Mouse (Mus musculus) right cerebral cortex, postnatal 10 days (tissue): ENCODE measurements around the gene Hdgfl2.
"Not testable (repeated sequence)": the region's sequence is repeated elsewhere in the genome, so short reads cannot be mapped to it uniquely, and the experiment has no call there.

ENCODE experiments used
- DNase-seq, 2 experiments: peaks; one replicate each; pipeline ENCODE4 v3.0.0; 2021; ENCODE audit warnings: low spot score in 2 of 2

Gene Hdgfl2

DNA sequence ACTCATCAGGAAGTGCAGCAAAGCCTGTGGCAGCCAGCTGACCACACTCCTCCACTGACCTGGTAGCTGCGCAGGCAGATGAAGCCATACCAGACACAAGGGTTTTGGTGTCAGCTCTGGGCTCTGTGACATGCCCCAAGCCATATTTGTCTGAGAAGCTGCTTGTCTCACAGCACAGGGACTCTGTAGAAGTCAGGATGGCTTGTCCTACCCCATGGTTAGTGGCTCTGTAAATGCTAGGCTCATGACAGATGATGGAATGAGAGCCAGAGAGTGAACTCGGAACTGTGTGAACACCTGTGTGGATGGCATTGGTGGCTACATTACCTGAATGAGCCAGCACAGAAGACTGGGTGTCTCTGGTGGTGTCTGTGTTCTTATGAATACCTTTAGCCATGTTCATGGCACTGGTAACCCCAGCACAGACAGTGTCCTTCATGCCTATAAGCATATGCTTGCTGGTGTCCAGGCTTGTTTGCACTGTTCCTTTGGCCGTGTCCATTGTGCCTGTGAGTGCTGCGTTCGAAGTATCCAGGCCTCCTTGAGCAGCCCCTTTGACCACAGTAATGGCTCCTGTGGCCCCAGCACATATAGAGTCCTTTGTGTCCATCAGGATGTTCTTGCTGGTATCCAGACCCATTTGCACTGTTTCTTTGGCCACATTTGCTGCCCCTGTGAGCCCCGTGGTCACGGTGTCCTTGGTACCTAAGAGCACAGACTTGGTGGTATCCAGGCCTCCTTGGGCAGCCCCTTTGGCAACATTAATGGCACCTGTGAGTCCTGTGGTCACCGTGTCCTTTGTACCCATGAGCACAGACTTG, 24.2 kb downstream of the Hdgfl2 start:
- no peak for DNase-seq

DNA sequence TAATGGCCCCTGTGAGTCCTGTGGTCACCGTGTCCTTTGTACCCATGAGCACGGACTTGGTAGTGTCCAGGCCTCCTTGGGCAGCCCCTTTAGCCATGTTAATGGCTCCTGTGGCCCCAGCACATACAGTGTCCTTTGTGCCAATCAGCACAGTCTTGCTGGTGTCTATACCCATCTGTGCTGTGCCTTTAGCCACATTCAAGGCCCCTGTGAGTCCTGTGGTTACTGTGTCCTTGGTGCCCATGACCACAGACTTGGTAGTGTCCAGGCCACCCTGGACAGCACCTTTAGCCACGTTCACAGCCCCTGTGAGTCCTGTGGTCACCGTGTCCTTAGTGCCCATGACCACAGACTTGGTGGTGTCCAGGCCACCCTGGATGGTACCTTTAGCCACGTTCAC, 25.4 kb downstream of the Hdgfl2 start:
- DNase-seq = not testable (repeated sequence)

DNA sequence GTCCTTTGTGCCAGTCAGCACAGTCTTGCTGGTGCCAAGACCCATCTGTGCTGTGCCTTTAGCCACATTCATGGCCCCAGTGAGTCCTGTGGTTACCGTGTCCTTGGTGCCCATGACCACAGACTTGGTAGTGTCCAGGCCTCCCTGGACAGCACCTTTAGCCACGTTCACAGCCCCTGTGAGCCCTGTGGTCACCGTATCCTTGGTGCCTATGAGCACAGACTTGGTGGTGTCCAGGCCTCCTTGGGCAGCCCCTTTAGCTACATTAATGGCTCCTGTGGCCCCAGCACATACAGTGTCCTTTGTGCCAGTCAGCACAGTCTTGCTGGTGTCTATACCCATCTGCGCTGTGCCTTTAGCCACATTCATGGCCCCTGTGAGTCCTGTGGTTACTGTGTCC, 27.0 kb downstream of the Hdgfl2 start:
- DNase-seq = not testable (repeated sequence)

DNA sequence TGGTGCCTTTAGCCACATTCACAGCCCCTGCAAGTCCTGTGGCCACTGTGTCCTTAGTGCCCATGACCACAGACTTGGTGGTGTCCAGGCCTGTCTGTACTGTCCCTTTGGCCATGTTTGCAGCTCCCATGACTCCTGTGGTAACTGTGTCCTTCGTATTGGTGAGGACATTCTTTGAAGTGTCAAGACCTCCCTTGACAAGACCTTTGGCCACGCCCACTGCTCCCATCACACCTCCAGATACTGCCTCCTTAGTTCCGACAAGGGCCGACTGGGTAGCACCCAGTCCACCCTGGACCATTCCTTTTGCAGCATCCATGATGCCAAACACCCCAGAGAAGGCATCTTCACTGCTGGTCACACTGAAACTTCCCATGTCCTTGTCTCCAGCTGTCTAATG, 27.5 kb downstream of the Hdgfl2 start:
- DNase-seq = no peak

DNA sequence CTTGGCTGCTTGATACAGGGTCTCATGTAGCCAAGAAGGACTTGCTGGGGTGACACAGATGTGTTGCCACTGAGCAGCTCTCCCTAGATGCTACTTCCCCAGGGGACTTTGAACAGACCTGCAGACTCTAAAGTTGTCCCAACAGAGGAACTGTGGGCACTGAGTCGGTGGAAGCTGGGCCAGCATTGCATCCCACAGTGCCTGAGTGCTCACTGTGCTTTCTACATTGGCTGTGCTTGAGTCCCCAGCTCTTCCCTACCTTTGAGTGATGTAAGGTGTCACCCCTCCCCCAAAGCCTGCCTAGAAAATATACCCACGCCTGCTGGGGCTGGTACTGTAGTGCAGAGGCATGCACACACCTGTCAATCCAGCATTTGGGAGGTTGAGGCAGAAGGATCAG, 28.3 kb downstream of the Hdgfl2 start:
- no peak for DNase-seq

DNA sequence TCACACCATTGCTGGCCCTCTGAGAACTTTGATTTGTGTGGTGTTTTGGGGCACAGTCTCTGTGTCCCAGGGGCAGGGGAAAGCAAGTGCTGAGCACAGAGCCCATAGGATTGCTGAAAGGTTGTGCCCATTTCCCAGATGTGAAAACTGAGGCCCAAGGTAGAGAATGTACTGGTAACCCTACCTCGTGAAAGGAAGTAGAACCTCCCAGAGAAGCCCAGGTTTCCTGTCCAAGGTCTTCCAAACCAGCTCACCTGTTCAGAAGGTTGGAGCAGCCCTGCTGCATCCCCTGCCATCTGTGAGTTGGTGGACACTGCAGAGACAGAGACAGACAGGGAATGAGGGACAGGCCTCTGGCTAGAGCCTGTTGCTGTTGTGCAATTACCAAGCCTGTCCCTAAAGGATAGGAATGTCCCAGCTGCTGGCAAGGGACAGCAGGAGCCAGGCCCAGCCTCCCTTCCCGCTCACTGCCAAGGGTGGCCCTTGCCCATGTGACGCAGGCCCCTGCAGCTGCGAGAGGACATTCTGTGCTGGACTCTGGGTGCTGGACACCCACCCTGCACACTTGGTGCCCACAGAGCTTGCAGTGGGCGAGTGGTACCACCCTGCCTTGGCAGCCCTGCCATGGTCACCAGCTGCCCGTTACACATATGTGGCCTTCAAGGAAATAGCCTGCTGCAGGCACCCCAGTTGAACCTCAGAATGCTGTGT, 29.1 kb downstream of the Hdgfl2 start:
- peak; percentile 65 to 66 for DNase-seq

DNA sequence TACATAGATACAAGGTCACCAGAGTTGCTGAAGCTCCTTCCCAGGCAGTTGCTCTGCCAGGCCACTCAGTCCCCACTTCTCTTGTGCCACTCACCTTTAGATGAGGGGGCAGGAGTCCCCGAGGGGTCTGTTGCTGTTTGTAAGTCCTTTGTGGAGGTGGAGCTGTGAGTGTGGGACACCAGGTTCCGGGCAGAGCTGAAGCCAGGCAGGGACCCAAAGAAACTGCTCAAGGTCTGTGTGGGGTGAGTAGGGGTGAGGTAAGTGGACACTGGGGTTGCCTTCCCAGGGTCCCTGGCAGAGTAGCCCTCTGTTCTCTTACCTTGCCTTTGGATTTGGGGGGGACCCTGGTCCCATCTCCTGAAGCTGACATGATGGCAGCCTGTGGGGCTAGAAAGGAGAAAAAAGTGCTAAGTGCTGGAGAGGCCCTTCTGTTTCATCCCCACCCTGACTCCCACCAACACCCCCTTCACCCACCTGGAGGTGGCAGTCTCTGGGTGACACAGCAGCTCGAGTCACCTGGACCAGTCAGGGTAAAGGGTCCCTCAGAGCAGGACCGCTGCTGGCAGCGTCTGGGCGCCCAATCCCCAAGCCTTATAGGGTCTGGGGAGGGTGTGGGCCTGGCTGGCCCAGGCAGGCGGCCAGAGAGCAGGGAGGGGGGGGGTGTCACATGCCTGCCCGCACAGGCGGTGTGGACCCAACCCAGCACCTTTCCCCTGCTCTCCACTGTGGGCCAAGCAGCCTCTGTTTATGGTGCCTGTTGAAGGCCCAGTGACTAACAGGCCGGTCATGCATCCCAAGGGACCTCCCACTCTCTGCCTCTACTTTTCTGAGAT, 30.0 kb downstream of the Hdgfl2 start, which contains the start of gene Plin4:
TSS of gene Plin4 (minus strand) at position 585 of the 833 bp plus-strand sequence.
- DNase-seq = no peak

DNA sequence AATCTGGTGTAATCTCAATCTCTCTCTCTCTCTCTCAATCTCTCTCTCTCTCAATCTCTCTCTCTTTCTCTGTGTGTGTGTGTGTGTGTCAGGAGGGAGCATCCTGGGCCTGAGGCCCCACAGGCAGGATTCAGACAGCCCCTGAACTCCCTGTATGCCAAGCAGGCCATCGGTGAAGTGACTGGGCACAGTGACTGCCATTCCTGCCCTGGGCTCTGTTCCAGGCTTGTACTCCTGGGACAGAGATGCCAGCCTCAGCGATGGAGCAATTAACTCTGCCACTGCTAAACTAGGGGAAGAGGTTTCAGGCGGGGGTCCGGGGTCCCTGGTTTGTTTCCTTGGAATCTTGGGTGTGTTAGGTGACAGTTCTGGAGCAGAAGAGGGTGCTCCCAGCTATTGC, 31.1 kb downstream of the Hdgfl2 start:
- DNase-seq = peak in 1 of 2 experiments; percentile 70

DNA sequence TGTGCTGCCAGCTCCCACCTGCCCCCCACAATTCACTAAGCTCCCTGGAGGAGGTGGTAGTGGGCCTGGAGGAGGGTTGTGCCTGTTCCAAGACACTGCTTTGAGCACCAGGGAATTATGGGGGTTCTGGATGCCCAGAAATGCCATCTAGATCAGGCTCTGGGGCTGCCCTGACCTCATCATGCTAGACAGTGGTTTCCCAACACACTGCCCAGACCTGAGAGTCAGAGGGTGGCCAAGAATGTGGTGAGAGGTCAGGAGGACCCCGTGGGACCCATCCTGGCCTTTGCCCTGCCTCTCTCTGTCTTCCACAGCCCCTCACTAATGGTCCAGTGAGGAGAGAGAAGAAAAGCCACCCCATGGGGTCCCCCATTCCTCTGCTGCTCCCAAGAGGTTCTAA, 31.6 kb downstream of the Hdgfl2 start:
- no peak for DNase-seq

DNA sequence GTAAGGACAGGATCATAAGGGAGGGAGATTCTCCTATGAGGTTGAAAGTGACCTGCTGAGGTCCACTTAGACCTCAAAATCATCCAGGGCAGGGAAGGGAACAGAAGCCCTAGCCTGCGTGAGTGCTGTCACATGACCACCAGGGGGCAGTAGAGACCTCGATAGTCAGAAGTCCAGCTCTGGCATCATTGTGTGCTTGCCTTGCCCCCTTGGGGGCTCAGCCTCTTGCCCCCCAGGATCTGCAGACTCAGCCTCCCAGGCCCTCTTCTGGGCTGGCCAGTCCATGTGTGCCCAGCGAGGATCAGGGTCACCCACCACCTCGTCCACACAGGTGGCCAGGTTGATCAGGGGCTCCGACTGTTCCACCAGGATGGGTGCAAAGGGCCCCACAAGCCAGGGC, 32.4 kb downstream of the Hdgfl2 start:
- no peak for DNase-seq

DNA sequence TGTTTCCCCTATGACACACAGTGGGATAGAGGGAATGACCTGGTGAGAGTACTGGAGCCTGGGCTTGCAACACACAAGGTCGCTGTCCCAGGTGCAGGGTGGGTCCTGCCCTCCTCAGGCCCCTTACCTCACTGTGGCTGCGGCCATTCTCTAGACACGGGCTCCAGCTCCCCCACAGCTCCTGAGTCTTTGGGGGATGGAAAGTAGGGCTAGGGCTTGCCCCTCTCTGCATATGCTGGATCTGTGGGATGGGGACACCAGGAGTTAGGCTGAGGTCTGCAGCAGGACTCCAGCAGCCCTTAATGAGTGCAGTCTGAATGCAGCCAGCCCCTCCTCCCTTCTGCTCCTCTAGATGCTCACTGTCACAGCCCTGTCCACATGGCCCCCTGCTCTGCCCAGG, 33.3 kb downstream of the Hdgfl2 start:
- no peak for DNase-seq

DNA sequence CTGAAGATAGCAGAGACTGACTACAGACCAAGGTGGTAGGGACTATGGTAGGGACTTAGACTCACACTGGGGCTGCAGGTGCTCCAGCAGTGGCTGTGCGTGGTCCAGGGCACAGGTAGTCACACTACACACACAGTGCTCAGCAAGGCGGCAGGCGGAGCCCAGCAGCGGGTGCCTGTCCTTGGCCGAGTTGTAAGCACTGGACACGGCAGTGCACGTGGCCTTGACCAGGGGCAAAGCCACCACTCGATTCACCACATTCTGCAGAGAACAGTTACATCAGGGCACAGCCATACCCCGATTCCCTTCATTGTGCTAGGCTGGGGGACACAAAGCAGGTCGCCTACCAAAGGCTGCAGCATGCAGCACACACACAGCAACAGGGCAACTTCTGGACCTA, 36.8 kb downstream of the Hdgfl2 start:
- DNase-seq = no peak

DNA sequence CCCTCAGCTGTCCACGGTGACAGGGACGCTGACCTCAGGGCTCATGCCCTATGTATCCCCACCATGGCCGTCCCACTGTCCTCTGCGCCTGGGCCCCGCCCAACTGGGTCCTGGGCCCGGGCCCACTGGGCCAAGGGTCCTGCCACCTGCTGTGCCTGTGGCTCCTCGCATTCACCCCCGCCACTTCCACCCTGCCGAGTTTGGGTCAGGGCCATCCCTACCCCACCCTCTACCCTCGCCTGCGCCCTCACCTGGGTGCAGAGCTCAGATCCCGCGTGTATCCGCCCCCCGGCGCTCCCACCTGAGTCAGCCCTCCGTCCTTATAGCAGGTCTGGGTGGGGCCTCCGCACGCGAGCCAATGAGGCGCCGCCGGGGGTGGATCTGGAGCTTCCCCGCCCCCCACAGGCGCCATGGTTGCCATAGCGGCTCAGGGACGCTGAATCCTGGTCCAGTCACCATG, 37.8 kb downstream of the Hdgfl2 start, which contains the start of gene Plin5:
TSS of gene Plin5 (minus strand) at position 346 of the 460 bp plus-strand sequence.
- peak; percentile 72 to 78 for DNase-seq

DNA sequence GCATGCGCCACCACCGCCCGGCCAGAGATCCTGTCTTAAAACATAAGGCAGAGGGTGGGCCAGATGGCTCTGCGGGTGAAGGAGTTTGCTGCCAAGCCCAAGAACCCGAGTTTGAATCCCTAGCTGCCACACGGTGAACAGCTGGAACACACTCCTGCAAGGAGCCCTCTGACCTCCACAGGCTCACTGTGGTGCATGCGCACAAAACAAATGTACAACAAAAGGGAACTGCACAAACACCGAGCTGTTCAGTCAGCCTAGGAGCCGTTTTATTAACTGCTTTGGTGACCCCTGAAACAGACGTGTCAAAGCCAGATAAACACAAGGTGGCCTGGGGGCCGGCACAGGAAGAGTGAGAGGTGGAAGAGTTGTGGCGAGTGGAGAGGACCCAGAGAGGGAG, 40.0 kb downstream of the Hdgfl2 start:
- no peak for DNase-seq

DNA sequence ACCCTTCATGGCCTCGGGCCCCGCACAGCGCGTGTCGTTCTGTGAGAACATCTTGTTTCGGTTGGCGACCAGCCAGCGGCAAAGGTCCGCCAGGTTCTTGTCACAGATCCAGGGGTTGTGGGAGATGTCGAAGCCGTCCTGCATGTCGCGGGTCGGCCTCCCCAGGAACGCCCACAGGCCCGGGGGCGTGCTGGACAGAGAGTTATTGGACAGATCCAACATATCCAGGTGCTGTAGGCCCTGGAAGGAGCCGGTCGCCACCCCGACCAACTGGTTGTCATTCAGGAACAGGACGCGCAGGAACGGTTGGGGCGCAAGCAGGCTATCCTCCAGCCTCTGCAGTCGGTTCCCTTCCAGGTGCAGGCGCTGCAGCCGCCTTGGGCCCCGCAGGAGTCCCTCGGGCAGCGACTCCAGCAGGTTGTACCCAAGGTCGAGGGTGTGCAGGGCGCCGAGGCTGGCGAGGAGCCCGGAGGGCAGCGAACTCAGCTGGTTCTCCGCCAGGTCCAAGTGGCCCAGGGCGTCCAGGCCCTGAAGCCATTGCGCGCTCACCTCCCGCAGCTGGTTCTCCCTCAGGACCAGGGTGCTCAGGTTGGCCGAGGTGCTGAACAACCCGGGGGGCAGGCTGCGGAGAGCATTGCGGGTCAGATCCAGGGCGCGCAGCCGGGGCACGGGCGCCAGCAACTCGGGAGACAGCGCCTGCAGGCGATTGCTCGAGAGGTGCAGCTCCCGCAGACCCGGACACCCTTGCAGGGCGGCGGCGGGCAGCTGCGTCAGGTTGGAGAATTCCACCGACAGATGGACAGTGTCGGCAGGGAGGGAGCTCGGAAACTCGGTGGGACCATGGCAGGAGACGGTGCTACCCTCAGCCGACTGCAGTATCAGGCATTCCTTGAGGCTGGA, 40.8 kb downstream of the Hdgfl2 start:
- no peak for DNase-seq

DNA sequence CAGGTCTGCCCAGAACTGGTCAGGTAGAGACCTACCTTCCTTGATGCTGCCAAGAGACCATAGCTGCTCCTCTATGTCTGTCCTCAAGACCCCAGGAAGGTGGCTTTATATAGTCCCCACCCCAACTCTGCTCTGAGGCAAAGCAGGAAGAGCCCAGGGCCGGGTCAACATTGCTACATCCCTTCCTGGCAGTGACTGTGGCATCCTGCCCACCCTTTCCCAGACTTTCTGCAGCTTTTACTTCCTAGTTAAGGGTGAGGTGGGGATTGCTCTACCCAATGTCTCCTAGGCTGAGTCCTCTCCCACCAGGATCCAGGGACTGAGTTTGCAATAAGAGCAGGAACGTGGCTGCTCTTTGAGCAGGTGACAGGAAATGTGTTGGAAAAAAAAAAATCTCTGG, 42.4 kb downstream of the Hdgfl2 start, which contains the start of gene Lrg1:
TSS of gene Lrg1 (minus strand) at position 176 of the 400 bp plus-strand sequence.
- DNase-seq = no peak

DNA sequence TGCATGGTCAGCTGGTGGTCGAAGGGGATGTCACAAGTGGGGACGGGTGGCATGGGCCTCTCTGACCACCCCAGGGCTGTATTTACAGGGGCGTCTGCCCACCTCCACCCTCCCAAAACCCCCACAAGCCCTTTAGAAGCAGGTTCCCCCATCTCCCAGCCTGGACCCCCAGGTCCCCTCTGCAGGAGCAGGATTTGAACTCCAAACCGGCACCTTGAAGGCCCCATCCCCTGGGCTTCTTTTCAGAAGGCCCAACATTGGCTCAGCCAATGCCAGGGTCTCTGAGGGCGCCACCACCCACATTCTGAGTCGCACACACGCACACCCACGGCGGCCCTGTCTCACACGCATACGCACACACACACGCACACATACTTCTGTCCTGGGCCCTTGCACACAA, 43.7 kb downstream of the Hdgfl2 start:
- no peak for DNase-seq

DNA sequence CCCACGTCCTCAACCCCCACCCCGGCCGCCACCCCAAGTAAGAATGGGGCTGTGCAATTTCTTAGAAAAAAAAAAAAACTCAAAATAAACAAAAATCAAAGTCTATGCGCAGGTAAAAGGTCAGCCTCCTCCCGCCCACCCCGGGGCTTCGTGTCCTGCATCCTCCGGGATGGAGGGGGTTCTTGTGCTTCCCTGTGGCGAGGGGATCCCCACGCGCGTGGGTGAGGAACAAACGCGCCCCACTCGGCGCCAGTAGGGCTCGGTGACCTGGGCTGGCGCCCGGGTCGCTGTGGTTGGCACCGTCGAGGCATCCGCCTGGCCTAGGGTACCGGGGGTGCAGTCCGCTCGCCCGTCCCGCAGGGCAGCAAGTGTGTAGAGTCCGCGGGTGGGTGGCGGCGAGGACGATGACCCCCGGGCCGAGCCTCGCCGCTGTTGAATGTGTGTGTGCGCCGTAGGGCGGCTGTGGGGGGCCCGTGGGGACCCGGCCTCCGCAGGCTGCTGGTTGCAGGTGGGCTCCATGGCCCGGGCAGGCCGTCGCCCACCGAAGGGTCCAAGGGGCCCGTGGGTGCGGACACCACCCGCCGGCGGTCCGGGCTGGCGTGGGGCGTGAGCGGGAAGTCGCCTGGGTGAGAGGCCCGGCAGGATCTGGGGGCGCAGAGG, 44.4 kb downstream of the Hdgfl2 start:
- no peak for DNase-seq

DNA sequence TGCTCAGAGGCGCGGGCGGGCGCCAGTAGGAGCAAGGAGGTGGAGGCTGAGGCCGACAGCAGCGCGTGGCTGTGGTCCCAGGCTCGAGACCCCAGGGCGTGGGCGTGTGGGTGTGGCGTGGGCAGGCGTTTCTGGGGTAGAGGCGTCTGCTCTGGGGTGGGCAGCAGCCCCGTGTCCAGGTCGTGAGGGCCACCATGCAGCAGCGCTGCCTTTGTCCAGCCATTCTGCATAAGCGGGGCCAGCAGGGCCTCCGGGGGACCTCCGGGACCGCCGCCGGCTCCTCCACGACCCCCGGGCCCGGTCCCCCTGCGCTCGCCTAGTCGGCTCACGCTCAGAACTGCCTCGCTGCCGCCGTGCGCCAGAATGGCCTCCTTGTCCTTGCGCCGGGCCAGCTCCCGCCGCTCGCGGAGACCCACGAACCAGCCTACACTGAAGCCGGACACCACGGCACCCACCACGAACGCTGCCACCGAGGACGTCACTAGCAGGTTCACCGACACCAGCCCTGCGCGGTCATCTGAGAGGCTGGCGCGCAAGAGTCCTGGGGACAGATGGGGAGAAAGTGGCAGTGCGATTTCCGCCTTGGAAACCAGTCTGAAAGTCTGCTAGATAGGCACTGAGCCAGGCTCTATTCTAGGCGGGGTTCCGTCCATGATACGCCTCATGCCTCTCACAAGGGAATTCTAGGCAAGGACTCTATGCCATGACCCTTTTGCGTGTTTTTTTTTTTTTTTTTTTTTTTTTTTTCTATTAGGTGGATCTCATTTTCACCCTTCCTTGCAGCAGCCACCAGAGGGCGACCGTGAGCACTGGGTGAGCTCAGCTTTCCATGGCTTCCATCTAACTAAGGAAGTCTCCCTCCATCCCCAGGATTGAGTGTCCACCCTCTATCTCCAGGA, 45.2 kb downstream of the Hdgfl2 start:
- peak in 1 of 2 experiments; percentile 69 for DNase-seq
